Mouse (Mus musculus): ENCODE data around the gene Wnt9a. TPM values are rescaled to one million over a fixed set of nuclear protein-coding genes. Genes with fewer than 3 reads are reported as not detected.

Wnt9a gene
- 3.1 and 3.5 TPM in 2 replicates for polyA plus RNA-seq (2015; fragmentation: Nextera tagmentation; extraction: Ambion mirVana)

- Histone ChIP-seq H3K4me3 (ENCODE audit: low read length) (peak within 1 kb of the TSS; percentile 73), H3K27me3 (replicated peaks; ENCODE audit: control insufficient read depth, insufficient read depth, low read length) (peaks cover 46% of the 10 kb centered on the region), H3K9me3 (ENCODE audit: control insufficient read depth, low read length) (no peaks in the 10 kb centered on the region), H3K4me2 (ENCODE audit: low read length) (peak within 1 kb of the TSS; percentile 94), H3K27ac (ENCODE audit: low read depth, low read length) (peak within 1 kb of the TSS; percentile 51), H3K4me1 (ENCODE audit: control insufficient read depth, insufficient read depth, low read depth, low read length) (peaks cover 30% of the 10 kb centered on the region), H3K36me3 (ENCODE audit: control insufficient read depth, insufficient read depth, low read length) (no peaks in the 10 kb centered on the region), H3K9ac (ENCODE audit: low read depth, low read length) (peak within 1 kb of the TSS; percentile 69)
- peak; percentile 49 for ATAC-seq
- WGBS: under 1% methylated on average over 100 of the region's 128 CpGs
Observed at GRCm38 (mm10) chr11:59306461-59307421, at the start of gene Wnt9a. Gene Wnt9a (plus strand): TSS chr11:59306928.

GRCm38 (mm10) chr11:59259647-59260046 lies 47.1 kb upstream of the Wnt9a start:
- Histone ChIP-seq H3K4me3 (ENCODE audit: low read length) (no peak overlapping the region), H3K9me3 (ENCODE audit: control insufficient read depth, low read length) (no peaks in the 10 kb centered on the region), H3K4me2 (ENCODE audit: low read length) (no peak overlapping the region), H3K4me1 (ENCODE audit: control insufficient read depth, insufficient read depth, low read depth, low read length) (peaks cover 6% of the 10 kb centered on the region), H3K27ac (ENCODE audit: low read depth, low read length) (no peak overlapping the region), H3K27me3 (replicated peaks; ENCODE audit: control insufficient read depth, insufficient read depth, low read length) (0 out of 2 replicates have a peak, but pooled peaks cover 2% of the 10 kb centered on the region), H3K36me3 (ENCODE audit: control insufficient read depth, insufficient read depth, low read length) (no peaks in the 10 kb centered on the region), H3K9ac (ENCODE audit: low read depth, low read length) (no peak overlapping the region)
- 86% methylated on average over 7 of the region's 7 CpGs for WGBS
- no peak for ATAC-seq

- H3K9me3 ChIP-seq (ENCODE audit: control insufficient read depth, low read length): no peaks in the 10 kb centered on the region
- no peak overlapping the region for H3K27ac ChIP-seq (ENCODE audit: low read depth, low read length)
- no peaks in the 10 kb centered on the region for H3K36me3 ChIP-seq (ENCODE audit: control insufficient read depth, insufficient read depth, low read length)
- WGBS: 85% methylated on average over 10 of the region's 10 CpGs
- H3K4me1 ChIP-seq (ENCODE audit: control insufficient read depth, insufficient read depth, low read depth, low read length): peaks cover 7% of the 10 kb centered on the region
- ATAC-seq: no peak
- H3K27me3 ChIP-seq (replicated peaks; ENCODE audit: control insufficient read depth, insufficient read depth, low read length): peaks cover 2% of the 10 kb centered on the region; the same call in 1 of the 2 replicates
- no peak overlapping the region for H3K4me2 ChIP-seq (ENCODE audit: low read length)
- no peak overlapping the region for H3K9ac ChIP-seq (ENCODE audit: low read depth, low read length)
- no peak overlapping the region for H3K4me3 ChIP-seq (ENCODE audit: low read length)
Observed at GRCm38 (mm10) chr11:59260706-59261493, 45.8 kb upstream of the Wnt9a start.

- H3K36me3 ChIP-seq (ENCODE audit: control insufficient read depth, insufficient read depth, low read length): no peaks in the 10 kb centered on the region
- H3K4me2 ChIP-seq (ENCODE audit: low read length): no peak overlapping the region
- no peak overlapping the region for H3K27ac ChIP-seq (ENCODE audit: low read depth, low read length)
- H3K4me1 ChIP-seq (ENCODE audit: control insufficient read depth, insufficient read depth, low read depth, low read length): peaks cover 7% of the 10 kb centered on the region
- no peaks in the 10 kb centered on the region for H3K9me3 ChIP-seq (ENCODE audit: control insufficient read depth, low read length)
- H3K4me3 ChIP-seq (ENCODE audit: low read length): no peak overlapping the region
- H3K9ac ChIP-seq (ENCODE audit: low read depth, low read length): no peak overlapping the region
- no peak for ATAC-seq
- H3K27me3 ChIP-seq (replicated peaks; ENCODE audit: control insufficient read depth, insufficient read depth, low read length): peaks cover 2% of the 10 kb centered on the region; the same call in 1 of the 2 replicates
Observed at GRCm38 (mm10) chr11:59262308-59262707, 44.4 kb upstream of the Wnt9a start.

- peak overlapping the region; percentile 78 for H3K4me2 ChIP-seq (ENCODE audit: low read length)
- H3K9me3 ChIP-seq (ENCODE audit: control insufficient read depth, low read length): no peaks in the 10 kb centered on the region; the same call in 1 of the 2 replicates
- H3K27me3 ChIP-seq (replicated peaks; ENCODE audit: control insufficient read depth, insufficient read depth, low read length): peaks cover 2% of the 10 kb centered on the region; the same call in 1 of the 2 replicates
- H3K9ac ChIP-seq (ENCODE audit: low read depth, low read length): peak overlapping the region; percentile 66
- under 1% methylated on average over 55 of the region's 56 CpGs for WGBS
- ATAC-seq: peak; percentile 93
- H3K4me1 ChIP-seq (ENCODE audit: control insufficient read depth, insufficient read depth, low read depth, low read length): peaks cover 7% of the 10 kb centered on the region
- H3K36me3 ChIP-seq (ENCODE audit: control insufficient read depth, insufficient read depth, low read length): no peaks in the 10 kb centered on the region
- H3K27ac ChIP-seq (ENCODE audit: low read depth, low read length): peak overlapping the region; percentile 30; the same call in 1 of the 2 replicates
- H3K4me3 ChIP-seq (ENCODE audit: low read length): peak overlapping the region; percentile 46
Observed at GRCm38 (mm10) chr11:59263870-59264563, 42.7 kb upstream of the Wnt9a start.

GRCm38 (mm10) chr11:59264593-59264992 lies 42.1 kb upstream of the Wnt9a start:
- H3K4me1 ChIP-seq (ENCODE audit: control insufficient read depth, insufficient read depth, low read depth, low read length): peaks cover 7% of the 10 kb centered on the region
- ATAC-seq: 0 out of 2 replicates have a peak, but pooled peaks have one; percentile 16
- no peak overlapping the region for H3K27ac ChIP-seq (ENCODE audit: low read depth, low read length)
- peaks cover 2% of the 10 kb centered on the region; the same call in 1 of the 2 replicates for H3K27me3 ChIP-seq (replicated peaks; ENCODE audit: control insufficient read depth, insufficient read depth, low read length)
- peak overlapping the region; percentile 66 for H3K9ac ChIP-seq (ENCODE audit: low read depth, low read length)
- H3K4me2 ChIP-seq (ENCODE audit: low read length): peak overlapping the region; percentile 78
- no peaks in the 10 kb centered on the region; the same call in 1 of the 2 replicates for H3K9me3 ChIP-seq (ENCODE audit: control insufficient read depth, low read length)
- peak overlapping the region; percentile 46 for H3K4me3 ChIP-seq (ENCODE audit: low read length)
- WGBS: 3% methylated on average over 8 of the region's 8 CpGs
- no peaks in the 10 kb centered on the region for H3K36me3 ChIP-seq (ENCODE audit: control insufficient read depth, insufficient read depth, low read length)

GRCm38 (mm10) chr11:59265154-59265813 lies 41.4 kb upstream of the Wnt9a start:
- no peak overlapping the region for H3K4me3 ChIP-seq (ENCODE audit: low read length)
- peaks cover 2% of the 10 kb centered on the region; the same call in 1 of the 2 replicates for H3K27me3 ChIP-seq (replicated peaks; ENCODE audit: control insufficient read depth, insufficient read depth, low read length)
- no peak overlapping the region for H3K4me2 ChIP-seq (ENCODE audit: low read length)
- ATAC-seq: no peak
- 64% methylated on average over 8 of the region's 8 CpGs for WGBS
- no peaks in the 10 kb centered on the region; the same call in 1 of the 2 replicates for H3K9me3 ChIP-seq (ENCODE audit: control insufficient read depth, low read length)
- no peak overlapping the region for H3K9ac ChIP-seq (ENCODE audit: low read depth, low read length)
- no peaks in the 10 kb centered on the region for H3K36me3 ChIP-seq (ENCODE audit: control insufficient read depth, insufficient read depth, low read length)
- H3K27ac ChIP-seq (ENCODE audit: low read depth, low read length): no peak overlapping the region
- H3K4me1 ChIP-seq (ENCODE audit: control insufficient read depth, insufficient read depth, low read depth, low read length): peaks cover 7% of the 10 kb centered on the region

- no peaks in the 10 kb centered on the region for H3K36me3 ChIP-seq (ENCODE audit: control insufficient read depth, insufficient read depth, low read length)
- WGBS: 25% methylated on average over 6 of the region's 6 CpGs
- no peaks in the 10 kb centered on the region; the same call in 1 of the 2 replicates for H3K27me3 ChIP-seq (replicated peaks; ENCODE audit: control insufficient read depth, insufficient read depth, low read length)
- no peak overlapping the region for H3K4me3 ChIP-seq (ENCODE audit: low read length)
- H3K27ac ChIP-seq (ENCODE audit: low read depth, low read length): no peak overlapping the region
- no peak for ATAC-seq
- H3K4me2 ChIP-seq (ENCODE audit: low read length): no peak overlapping the region
- peaks cover 7% of the 10 kb centered on the region for H3K4me1 ChIP-seq (ENCODE audit: control insufficient read depth, insufficient read depth, low read depth, low read length)
- no peaks in the 10 kb centered on the region; the same call in 1 of the 2 replicates for H3K9me3 ChIP-seq (ENCODE audit: control insufficient read depth, low read length)
- H3K9ac ChIP-seq (ENCODE audit: low read depth, low read length): no peak overlapping the region
Observed at GRCm38 (mm10) chr11:59266727-59267126, 40.0 kb upstream of the Wnt9a start.
